Mouse (Mus musculus): ENCODE measurements around the gene BC051665. TPM values are rescaled to one million over a fixed set of nuclear protein-coding genes. Genes with fewer than 3 reads are reported as not detected.

Gene BC051665
- not detected in 2 replicates for polyA plus RNA-seq (2015; fragmentation: Nextera tagmentation; extraction: Ambion mirVana)

DNA sequence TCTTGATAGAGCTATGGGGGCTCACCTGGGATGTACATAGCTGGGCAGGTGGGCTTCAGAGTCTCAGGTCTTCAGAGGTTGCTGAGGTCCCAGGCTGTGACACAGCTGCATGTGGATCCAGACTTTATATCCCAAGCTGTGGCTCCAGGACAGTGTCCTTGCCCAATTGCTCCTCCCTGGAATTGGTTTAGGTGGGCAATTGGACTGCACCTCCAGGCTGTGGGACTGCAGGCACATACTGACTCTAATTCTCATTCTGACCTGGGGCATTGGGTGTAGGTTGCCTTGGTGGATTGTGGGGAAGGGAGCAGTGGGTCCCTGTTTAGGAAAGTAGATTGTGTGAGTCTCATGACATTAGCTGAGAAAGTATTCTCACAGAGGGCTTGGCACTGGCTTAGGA, at the start of gene BC051665:
Gene BC051665, minus strand, starts transcription at position 101 of the 400 bp plus-strand sequence.
- no peak within 1 kb of the TSS for H3K9ac ChIP-seq
- H3K4me2 ChIP-seq = no peak within 1 kb of the TSS
- ATAC-seq = no peak
- no peak within 1 kb of the TSS for H3K4me3 ChIP-seq
- H3K4me1 ChIP-seq = no peaks in the 10 kb centered on the region
- no peaks in the 10 kb centered on the region for H3K9me3 ChIP-seq (replicated peaks)
- no peaks in the 10 kb centered on the region for H3K27me3 ChIP-seq
- no peaks in the 10 kb centered on the region for H3K36me3 ChIP-seq (ENCODE audit: poor library complexity, severe bottlenecking)
- no peak within 1 kb of the TSS for H3K27ac ChIP-seq

DNA sequence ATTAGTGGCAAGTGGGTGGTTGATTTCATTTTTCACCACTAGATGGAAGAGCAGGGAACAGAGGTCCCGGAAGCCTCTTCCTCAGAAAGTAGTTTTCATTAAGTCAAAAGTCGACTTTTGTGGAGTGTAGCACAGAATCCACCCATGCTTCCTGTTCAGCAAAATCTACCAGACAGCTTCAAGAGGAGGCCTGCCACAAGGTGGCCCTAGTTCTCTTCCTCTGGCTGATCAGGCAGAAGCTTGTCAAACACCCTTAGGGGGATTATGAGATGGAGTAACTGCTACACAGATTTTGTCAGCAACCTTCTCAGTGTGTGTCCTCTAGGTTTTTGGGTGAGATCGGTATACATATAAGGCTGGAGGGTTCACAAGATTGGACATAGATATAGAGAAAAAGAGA, 39.9 kb upstream of the BC051665 start:
- H3K27me3 ChIP-seq = no peaks in the 10 kb centered on the region
- no peaks in the 10 kb centered on the region for H3K36me3 ChIP-seq (ENCODE audit: poor library complexity, severe bottlenecking)
- ATAC-seq = no peak
- no peak overlapping the region for H3K4me3 ChIP-seq
- no peak overlapping the region for H3K27ac ChIP-seq
- H3K4me1 ChIP-seq = no peaks in the 10 kb centered on the region
- no peak overlapping the region for H3K4me2 ChIP-seq
- H3K9ac ChIP-seq = no peak overlapping the region
- H3K9me3 ChIP-seq (replicated peaks) = no peaks in the 10 kb centered on the region
- 74% methylated on average over 3 of the region's 3 CpGs for WGBS

DNA sequence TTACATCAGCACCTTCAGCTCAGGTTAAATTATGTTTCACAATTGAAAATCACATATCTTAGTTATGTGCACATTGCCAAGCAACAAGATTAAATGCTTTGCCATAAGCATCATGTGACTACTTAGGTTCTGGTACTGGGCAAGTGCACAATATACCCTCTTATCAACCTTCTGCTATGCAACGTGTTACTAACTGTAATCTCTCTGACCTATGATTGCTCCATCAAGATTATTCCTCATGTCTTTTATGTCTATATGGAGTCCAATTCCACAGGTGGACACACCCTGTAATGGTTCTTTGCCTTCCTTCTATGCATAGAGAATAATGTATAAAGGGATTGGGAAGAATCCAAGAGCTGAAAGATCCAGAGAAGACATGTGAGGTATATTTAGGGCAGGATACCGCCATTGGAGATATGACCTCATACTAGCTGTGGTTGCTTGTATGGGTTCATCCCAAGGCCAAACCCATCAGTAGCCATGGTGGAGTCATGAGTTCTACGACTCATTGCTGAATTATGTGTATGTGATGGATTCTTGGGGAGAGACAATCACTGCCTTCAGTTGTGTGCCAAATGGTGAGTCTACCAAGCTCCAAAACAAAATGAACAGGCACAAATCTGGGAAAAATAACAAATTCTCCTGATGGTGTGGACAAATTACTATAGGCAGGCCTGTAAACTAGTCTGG, 34.5 kb upstream of the BC051665 start:
- H3K27ac ChIP-seq = no peak overlapping the region
- H3K9ac ChIP-seq = no peak overlapping the region
- WGBS = 72% methylated on average over 3 of the region's 3 CpGs
- no peaks in the 10 kb centered on the region for H3K27me3 ChIP-seq
- no peaks in the 10 kb centered on the region for H3K4me1 ChIP-seq
- no peak overlapping the region for H3K4me2 ChIP-seq
- H3K36me3 ChIP-seq (ENCODE audit: poor library complexity, severe bottlenecking) = no peaks in the 10 kb centered on the region
- H3K9me3 ChIP-seq (replicated peaks) = no peaks in the 10 kb centered on the region
- H3K4me3 ChIP-seq = no peak overlapping the region
- ATAC-seq = no peak

DNA sequence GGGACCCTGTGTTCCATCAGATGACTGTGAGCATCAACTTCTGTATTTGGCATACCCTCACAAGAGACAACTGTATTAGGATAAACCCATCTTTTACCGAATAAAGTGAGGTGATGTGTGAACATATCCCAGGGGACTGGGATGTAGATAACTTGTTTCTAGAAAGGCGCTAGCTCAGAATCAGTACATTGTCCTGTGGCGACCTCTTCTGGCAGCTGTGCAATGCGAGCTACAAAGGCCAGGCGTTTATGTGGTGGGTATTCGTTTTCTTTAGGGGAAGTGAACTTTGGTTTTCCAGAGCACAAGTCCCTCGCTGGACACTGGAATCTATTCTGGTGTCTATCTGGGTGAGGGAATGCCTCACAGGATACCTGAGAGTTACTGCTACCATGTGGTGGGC, 33.3 kb upstream of the BC051665 start:
- ATAC-seq = no peak
- Histone ChIP-seq H3K9me3 (replicated peaks) (no peaks in the 10 kb centered on the region), H3K27ac (no peak overlapping the region), H3K4me1 (no peaks in the 10 kb centered on the region), H3K36me3 (ENCODE audit: poor library complexity, severe bottlenecking) (no peaks in the 10 kb centered on the region), H3K4me2 (no peak overlapping the region), H3K27me3 (no peaks in the 10 kb centered on the region), H3K9ac (no peak overlapping the region), H3K4me3 (no peak overlapping the region)
- WGBS = 12% methylated on average over 7 of the region's 7 CpGs

DNA sequence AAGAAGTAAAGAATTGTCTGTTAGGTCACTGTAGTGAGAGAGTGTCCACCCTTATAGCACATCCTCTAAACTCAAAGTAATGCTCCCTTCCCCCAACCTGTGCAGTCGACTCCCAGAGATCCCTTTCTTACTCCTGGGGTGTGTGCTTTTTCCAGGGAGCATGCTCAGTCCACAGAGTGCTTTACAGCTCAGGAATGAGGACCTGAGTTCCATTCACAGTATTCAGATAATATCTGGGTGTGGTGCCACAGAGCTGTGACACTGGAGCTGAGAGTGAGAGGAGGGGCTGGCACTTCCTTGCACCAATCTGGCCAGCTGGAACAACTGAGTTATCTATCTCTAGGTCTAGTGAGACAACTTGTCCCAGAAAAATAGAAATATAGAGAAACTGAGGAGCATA, 27.6 kb upstream of the BC051665 start:
- H3K27me3 ChIP-seq = no peaks in the 10 kb centered on the region
- H3K36me3 ChIP-seq (ENCODE audit: poor library complexity, severe bottlenecking) = no peaks in the 10 kb centered on the region
- 69% methylated on average over 1 of the region's 1 CpGs for WGBS
- no peak overlapping the region for H3K9ac ChIP-seq
- H3K4me1 ChIP-seq = no peaks in the 10 kb centered on the region
- H3K27ac ChIP-seq = no peak overlapping the region
- no peak overlapping the region for H3K4me2 ChIP-seq
- H3K4me3 ChIP-seq = no peak overlapping the region
- ATAC-seq = no peak
- no peaks in the 10 kb centered on the region for H3K9me3 ChIP-seq (replicated peaks)

DNA sequence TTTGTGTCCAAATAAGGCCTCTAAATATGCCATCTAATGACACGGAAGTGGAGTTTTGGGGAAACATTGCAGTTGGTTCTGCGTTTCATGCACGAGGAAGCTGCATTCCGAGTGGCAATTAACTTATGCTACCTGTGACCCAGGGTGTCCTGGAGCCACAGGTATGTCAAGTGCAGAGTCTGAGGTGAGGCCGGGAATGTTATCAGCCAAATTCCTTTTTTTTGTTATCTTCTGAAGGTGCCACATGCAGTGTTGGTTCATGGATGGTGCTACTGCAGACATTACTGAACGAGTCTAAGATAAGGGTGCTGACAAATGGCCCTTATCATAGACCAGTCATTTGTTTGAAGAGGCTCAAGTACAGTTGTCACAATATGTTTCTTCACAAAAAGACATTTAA, 26.6 kb upstream of the BC051665 start:
- Histone ChIP-seq H3K27me3 (no peaks in the 10 kb centered on the region), H3K4me3 (no peak overlapping the region), H3K9me3 (replicated peaks) (no peaks in the 10 kb centered on the region), H3K4me1 (no peaks in the 10 kb centered on the region), H3K36me3 (ENCODE audit: poor library complexity, severe bottlenecking) (no peaks in the 10 kb centered on the region), H3K4me2 (no peak overlapping the region), H3K9ac (no peak overlapping the region), H3K27ac (no peak overlapping the region)
- no peak for ATAC-seq
- 90% methylated on average over 6 of the region's 6 CpGs for WGBS

DNA sequence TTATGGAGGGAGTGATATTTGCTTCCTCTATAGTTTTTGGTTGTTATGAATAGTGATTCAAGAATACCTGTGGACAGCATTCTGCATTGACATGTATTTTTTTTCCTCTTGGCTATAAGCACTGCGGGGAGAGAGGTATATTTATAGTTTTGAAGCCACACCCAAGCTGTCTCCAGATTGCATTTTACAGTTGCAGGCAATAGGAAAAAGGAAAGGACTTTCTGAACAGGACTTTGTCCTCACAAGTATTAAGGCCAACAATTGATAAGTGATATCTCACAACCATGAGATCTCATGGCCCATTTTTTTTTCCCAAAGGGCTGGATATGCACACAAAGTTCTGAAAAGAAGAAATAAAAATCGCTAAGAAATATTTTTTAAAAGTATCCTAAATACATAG, 23.5 kb upstream of the BC051665 start:
- Histone ChIP-seq H3K4me2 (no peak overlapping the region), H3K36me3 (ENCODE audit: poor library complexity, severe bottlenecking) (no peaks in the 10 kb centered on the region), H3K27ac (no peak overlapping the region), H3K9me3 (replicated peaks) (no peaks in the 10 kb centered on the region), H3K4me3 (no peak overlapping the region), H3K9ac (no peak overlapping the region), H3K27me3 (no peaks in the 10 kb centered on the region), H3K4me1 (no peaks in the 10 kb centered on the region)
- no peak for ATAC-seq
- WGBS = 87% methylated on average over 2 of the region's 2 CpGs

DNA sequence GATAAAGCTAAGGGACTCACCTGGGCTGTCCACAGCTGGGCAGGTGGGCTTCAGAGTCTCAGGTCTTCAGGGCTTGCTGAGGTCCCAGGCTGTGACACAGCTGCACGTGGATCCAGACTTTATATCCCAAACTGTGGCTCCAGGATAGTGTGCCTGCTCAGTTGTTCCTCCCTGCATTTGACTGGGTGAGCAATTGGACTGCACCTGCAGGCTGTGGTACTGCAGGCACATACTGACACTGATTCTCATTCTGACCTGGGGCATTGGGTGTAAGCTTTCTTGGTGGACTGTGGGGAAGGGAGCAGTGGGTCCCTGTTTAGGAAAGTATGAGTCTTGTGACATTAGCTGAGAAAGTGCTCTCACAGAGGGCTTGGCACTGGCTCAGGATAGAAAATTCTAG, 16.6 kb upstream of the BC051665 start, which contains the start of gene Ctsll3:
Gene Ctsll3, minus strand, starts transcription at position 101 of the 400 bp plus-strand sequence.
- no peaks in the 10 kb centered on the region for H3K4me1 ChIP-seq
- no peaks in the 10 kb centered on the region for H3K36me3 ChIP-seq (ENCODE audit: poor library complexity, severe bottlenecking)
- WGBS = 71% methylated on average over 1 of the region's 1 CpGs
- no peaks in the 10 kb centered on the region for H3K9me3 ChIP-seq (replicated peaks)
- no peak for ATAC-seq
- no peak within 1 kb of the TSS for H3K9ac ChIP-seq
- H3K4me2 ChIP-seq = no peak within 1 kb of the TSS
- no peaks in the 10 kb centered on the region for H3K27me3 ChIP-seq
- H3K27ac ChIP-seq = no peak within 1 kb of the TSS
- no peak within 1 kb of the TSS for H3K4me3 ChIP-seq

DNA sequence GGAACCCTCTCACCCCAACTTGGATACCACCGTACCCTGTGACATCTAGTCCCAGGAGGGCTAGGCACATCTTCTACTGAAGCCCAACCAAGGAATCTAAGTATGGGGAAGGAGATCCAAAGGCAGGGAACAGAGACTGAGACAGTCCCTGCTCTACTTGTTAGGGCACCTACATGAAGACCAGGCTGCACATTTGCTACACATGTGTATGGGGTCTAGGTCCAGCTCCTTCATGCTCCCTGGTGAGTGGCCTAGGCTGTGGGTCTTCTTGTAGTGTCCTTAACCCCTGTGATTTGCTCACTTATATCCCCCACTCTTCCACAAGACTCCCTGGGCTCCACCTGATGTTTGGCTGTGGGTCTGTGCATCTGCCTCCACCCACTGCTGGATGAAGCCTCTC, 3.3 kb upstream of the BC051665 start:
- 83% methylated on average over 1 of the region's 1 CpGs for WGBS
- ATAC-seq = no peak
- no peaks in the 10 kb centered on the region for H3K27me3 ChIP-seq
- no peaks in the 10 kb centered on the region for H3K4me1 ChIP-seq
- no peak overlapping the region for H3K4me2 ChIP-seq
- no peaks in the 10 kb centered on the region for H3K36me3 ChIP-seq (ENCODE audit: poor library complexity, severe bottlenecking)
- H3K9ac ChIP-seq = no peak overlapping the region
- no peak overlapping the region for H3K4me3 ChIP-seq
- no peaks in the 10 kb centered on the region for H3K9me3 ChIP-seq (replicated peaks)
- H3K27ac ChIP-seq = no peak overlapping the region

DNA sequence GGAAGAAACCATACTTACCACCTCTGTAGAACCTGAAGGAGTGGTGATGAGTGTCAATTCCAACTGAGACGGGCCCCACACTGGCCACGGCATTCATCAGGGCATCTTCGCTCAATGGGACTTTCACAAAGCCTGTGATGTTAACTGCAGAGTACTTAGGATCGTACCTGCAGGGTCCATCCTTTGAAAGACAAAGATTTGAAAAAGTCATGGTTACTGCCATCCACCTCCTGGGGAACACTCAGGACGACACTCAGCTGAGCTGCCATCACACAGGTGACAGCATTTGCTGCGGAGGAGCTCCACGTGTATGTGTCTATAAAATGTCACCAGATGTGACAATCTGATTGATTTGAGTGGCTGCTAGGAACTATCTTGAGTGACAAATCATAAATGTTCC, 2.9 kb downstream of the BC051665 start:
- WGBS = 90% methylated on average over 7 of the region's 7 CpGs
- Histone ChIP-seq H3K4me3 (no peak overlapping the region), H3K4me2 (no peak overlapping the region), H3K9ac (no peak overlapping the region), H3K27me3 (no peaks in the 10 kb centered on the region), H3K9me3 (replicated peaks) (no peaks in the 10 kb centered on the region), H3K27ac (no peak overlapping the region), H3K36me3 (ENCODE audit: poor library complexity, severe bottlenecking) (no peaks in the 10 kb centered on the region), H3K4me1 (no peaks in the 10 kb centered on the region)
- ATAC-seq = no peak

DNA sequence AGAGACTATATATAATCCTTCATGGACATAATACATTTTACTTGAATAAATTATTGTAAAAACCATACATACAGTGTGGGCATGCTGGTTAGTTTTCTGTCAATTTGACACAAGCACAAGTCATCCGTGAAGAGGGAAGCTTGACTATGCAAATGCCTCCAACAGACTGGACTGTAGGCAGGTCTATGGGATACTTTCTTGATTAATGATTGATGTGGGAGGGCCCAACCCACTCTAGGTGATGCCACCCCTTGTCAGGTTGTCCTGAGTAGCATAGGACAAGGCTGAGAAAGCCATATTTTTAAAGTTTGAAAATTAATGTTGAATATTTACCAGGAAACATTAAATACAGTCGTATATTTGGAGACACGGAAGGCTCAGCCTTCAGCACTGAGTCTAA, 5.6 kb downstream of the BC051665 start:
- no peak for ATAC-seq
- Histone ChIP-seq H3K9me3 (replicated peaks) (no peaks in the 10 kb centered on the region), H3K4me3 (no peak overlapping the region), H3K4me1 (no peaks in the 10 kb centered on the region), H3K27me3 (no peaks in the 10 kb centered on the region), H3K36me3 (ENCODE audit: poor library complexity, severe bottlenecking) (no peaks in the 10 kb centered on the region), H3K9ac (no peak overlapping the region), H3K4me2 (no peak overlapping the region), H3K27ac (no peak overlapping the region)
- 89% methylated on average over 3 of the region's 3 CpGs for WGBS

DNA sequence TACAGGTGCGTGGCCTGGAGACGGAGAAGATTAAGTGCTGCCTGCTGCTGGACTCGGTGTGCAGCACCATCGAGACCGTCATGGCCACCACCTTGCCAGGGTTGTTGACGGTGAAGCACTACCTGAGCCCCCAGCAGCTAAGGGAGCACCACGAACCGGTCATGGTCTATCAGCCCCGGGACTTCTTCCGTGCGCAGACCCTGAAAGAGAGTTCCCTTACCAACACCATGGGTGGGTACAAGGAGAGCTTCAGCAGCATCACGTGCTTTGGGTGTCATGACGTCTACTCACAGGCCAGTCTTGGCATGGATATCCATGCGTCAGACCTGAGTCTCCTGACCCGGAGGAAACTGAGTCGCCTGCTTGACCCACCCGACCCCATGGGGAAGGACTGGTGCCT, 25.0 kb downstream of the BC051665 start:
- Histone ChIP-seq H3K36me3 (ENCODE audit: poor library complexity, severe bottlenecking) (peaks cover 71% of the 10 kb centered on the region), H3K27me3 (no peaks in the 10 kb centered on the region), H3K9ac (no peak overlapping the region), H3K4me3 (no peak overlapping the region), H3K27ac (no peak overlapping the region), H3K4me2 (no peak overlapping the region), H3K9me3 (replicated peaks) (no peaks in the 10 kb centered on the region), H3K4me1 (no peaks in the 10 kb centered on the region)
- ATAC-seq = no peak
- WGBS = 96% methylated on average over 17 of the region's 17 CpGs

DNA sequence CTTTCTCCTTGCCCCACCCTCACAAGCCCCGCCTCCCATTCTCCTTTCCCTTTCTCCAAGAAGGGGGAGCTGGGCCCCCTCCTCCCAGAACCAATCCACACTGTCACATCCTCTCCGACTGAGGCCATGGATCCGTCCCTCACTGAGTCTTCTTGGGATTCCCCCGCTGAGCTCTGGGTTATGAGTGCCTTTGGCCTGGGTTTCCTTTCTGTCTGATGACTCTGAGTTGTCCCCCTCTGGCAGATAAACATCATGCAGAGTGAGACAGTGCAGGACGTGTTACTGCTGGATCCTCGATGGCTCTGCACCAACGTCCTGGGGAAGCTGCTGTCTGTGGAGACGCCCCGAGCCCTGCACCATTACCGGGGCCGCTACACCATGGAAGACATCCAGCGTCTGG, 25.8 kb downstream of the BC051665 start:
- no peaks in the 10 kb centered on the region for H3K9me3 ChIP-seq (replicated peaks)
- no peak overlapping the region for H3K27ac ChIP-seq
- 95% methylated on average over 12 of the region's 12 CpGs for WGBS
- H3K36me3 ChIP-seq (ENCODE audit: poor library complexity, severe bottlenecking) = peaks cover 78% of the 10 kb centered on the region
- H3K4me1 ChIP-seq = no peaks in the 10 kb centered on the region
- H3K9ac ChIP-seq = no peak overlapping the region
- no peak for ATAC-seq
- no peak overlapping the region for H3K4me3 ChIP-seq
- no peaks in the 10 kb centered on the region for H3K27me3 ChIP-seq
- H3K4me2 ChIP-seq = no peak overlapping the region

All from forebrain, embryonic 13.5 days (tissue).